In genomic region chr9:99424574-99424863, GRCm38 (mm10) we compare ENCODE assay signal across 28 mouse cellular contexts. TPM values are rescaled to one million over a fixed set of nuclear protein-coding genes. Genes with fewer than 3 reads are reported as not detected.
DNase-seq lines count a peak whose midpoint lies in the region; ATAC-seq lines count a peak whose summit lies in the region.
"Had no signal": no experiment of that assay in that cellular context is flagged by ENCODE, and none has a peak within 500 bp of the region (broad histone marks: within the 10 kb centered on the region; RNA-seq: fewer than 3 reads in every experiment).

No protein-coding gene starts in this region.

- peaks cover 34% of the 10 kb centered on the region for H3K4me1 ChIP-seq in kidney, embryonic 15.5 days
- no peaks in the 10 kb centered on the region for H3K4me1 ChIP-seq in neural tube, embryonic 14.5 days (ENCODE audit: control insufficient read depth, insufficient read depth, low read length)
- peaks cover 22% of the 10 kb centered on the region for H3K4me1 ChIP-seq in limb, embryonic 11.5 days (ENCODE audit: control insufficient read depth, insufficient read depth, low read length)

- peak; percentile 67; the same call in 1 of the 2 replicates for ATAC-seq in kidney, embryonic 15.5 days (replicated peaks; ENCODE audit: low FRiP score)
- 0 out of 2 replicates have a peak, but pooled peaks have one; percentile 26 for ATAC-seq in neural tube, embryonic 14.5 days (ENCODE audit: low read depth)
- ATAC-seq in limb, embryonic 11.5 days (ENCODE audit: insufficient number of reproducible peaks, low FRiP score, low TSS enrichment, low read depth) = peak; percentile 57; the same call in 1 of the 2 replicates
- ATAC-seq: forebrain, embryonic 16.5 days had no signal

- WGBS in kidney, embryonic 15.5 days = 48% methylated on average over 4 of the region's 4 CpGs
- WGBS in neural tube, embryonic 14.5 days = 77% methylated on average over 4 of the region's 4 CpGs
- WGBS in limb, embryonic 11.5 days = 71% methylated on average over 4 of the region's 4 CpGs

- H3K9ac ChIP-seq in kidney, embryonic 15.5 days = no peak overlapping the region
- no peak overlapping the region for H3K9ac ChIP-seq in neural tube, embryonic 14.5 days (replicated peaks; ENCODE audit: low read depth, low read length)
- H3K9ac ChIP-seq in limb, embryonic 11.5 days (ENCODE audit: low read length) = no peak overlapping the region
- H3K9ac ChIP-seq: heart, embryonic 12.5 days; hindbrain, embryonic 14.5 days; liver, embryonic 14.5 days; midbrain, embryonic 13.5 days; neural tube, embryonic 15.5 days had no signal

- H3K36me3 ChIP-seq in kidney, embryonic 15.5 days = no peaks in the 10 kb centered on the region
- no peaks in the 10 kb centered on the region for H3K36me3 ChIP-seq in neural tube, embryonic 14.5 days (ENCODE audit: control insufficient read depth, insufficient read depth, low read length)
- no peaks in the 10 kb centered on the region for H3K36me3 ChIP-seq in limb, embryonic 11.5 days (ENCODE audit: control insufficient read depth, insufficient read depth, low read length)
- H3K36me3 ChIP-seq: heart, embryonic 12.5 days; midbrain, embryonic 13.5 days; neural tube, embryonic 15.5 days had no signal

- H3K27ac ChIP-seq in kidney, embryonic 15.5 days = peak overlapping the region; percentile 47
- H3K27ac ChIP-seq in neural tube, embryonic 14.5 days (ENCODE audit: low read depth, low read length) = no peak overlapping the region
- no peak overlapping the region for H3K27ac ChIP-seq in limb, embryonic 11.5 days (replicated peaks; ENCODE audit: low read depth, low read length)
- H3K27ac ChIP-seq: hindbrain, embryonic 14.5 days; liver, embryonic 14.5 days; midbrain, embryonic 13.5 days had no signal

- intact Hi-C loops in heart, postnatal 14 days (cut with DNase I) = no loop called here

- H3K4me3 ChIP-seq in kidney, embryonic 15.5 days (replicated peaks) = no peak overlapping the region
- H3K4me3 ChIP-seq in neural tube, embryonic 14.5 days (ENCODE audit: low read depth, low read length) = no peak overlapping the region
- no peak overlapping the region for H3K4me3 ChIP-seq in limb, embryonic 11.5 days (ENCODE audit: low read depth, low read length)
- H3K4me3 ChIP-seq: gastrocnemius, adult 2 months; heart, embryonic 12.5 days; midbrain, embryonic 13.5 days; neural tube, embryonic 15.5 days had no signal

- H3K4me2 ChIP-seq in kidney, embryonic 15.5 days = no peak overlapping the region
- H3K4me2 ChIP-seq in neural tube, embryonic 14.5 days (ENCODE audit: low read depth, low read length) = no peak overlapping the region
- no peak overlapping the region for H3K4me2 ChIP-seq in limb, embryonic 11.5 days (ENCODE audit: low read depth, severe bottlenecking)
- H3K4me2 ChIP-seq: heart, embryonic 12.5 days; hindbrain, embryonic 14.5 days; midbrain, embryonic 13.5 days; neural tube, embryonic 15.5 days had no signal

- H3K27me3 ChIP-seq in kidney, embryonic 15.5 days = no peaks in the 10 kb centered on the region
- H3K27me3 ChIP-seq in neural tube, embryonic 14.5 days (ENCODE audit: control insufficient read depth, insufficient read depth, low read length) = no peaks in the 10 kb centered on the region
- H3K27me3 ChIP-seq in limb, embryonic 11.5 days (ENCODE audit: control insufficient read depth, insufficient read depth, low read length) = no peaks in the 10 kb centered on the region
- H3K27me3 ChIP-seq: heart, embryonic 12.5 days; midbrain, embryonic 13.5 days; neural tube, embryonic 15.5 days had no signal

- no peaks in the 10 kb centered on the region for H3K9me3 ChIP-seq in kidney, embryonic 15.5 days (replicated peaks)
- H3K9me3 ChIP-seq in neural tube, embryonic 14.5 days (ENCODE audit: control insufficient read depth, low read length) = no peaks in the 10 kb centered on the region
- H3K9me3 ChIP-seq in limb, embryonic 11.5 days (ENCODE audit: control insufficient read depth, low read length) = no peaks in the 10 kb centered on the region
- H3K9me3 ChIP-seq: heart, embryonic 12.5 days; midbrain, embryonic 13.5 days; neural tube, embryonic 15.5 days had no signal

- no peak for DNase-seq in kidney, postnatal 4 days
- DNase-seq in neural tube, embryonic 10.5 days (ENCODE audit: extremely low spot score, low spot score) = no peak
- DNase-seq in limb, embryonic 11.5 days (ENCODE audit: low spot score) = no peak
- no peak for DNase-seq in heart, postnatal 14 days
- no peak for DNase-seq in gastrocnemius, adult 8-10 months (ENCODE audit: low spot score in 2 of 2)
- no peak for DNase-seq in spleen, postnatal 14 days (ENCODE audit: low spot score in 2 of 2)
- DNase-seq: adrenal gland, adult 2 months; cerebellum, adult 2 months; gastrocnemius, adult 2 months; kidney, adult 11 months; kidney, postnatal 25 days; lung, postnatal 10 days; spleen, adult 18-20 months; thymus, adult 18-20 months; thymus, postnatal 4 days had no signal

RNA-seq across cellular contexts. Expression of gene Mras, which starts 12.7 kb away (rescaled TPM):
- 10.6 and 11.4 TPM in 2 replicates for polyA plus RNA-seq in kidney, embryonic 15.5 days (2015; fragmentation: Nextera tagmentation; extraction: Ambion mirVana)
- 43.4 and 57.9 TPM in 2 replicates for polyA plus RNA-seq in neural tube, embryonic 14.5 days (2014; fragmentation: Nextera tagmentation; extraction: Ambion mirVana)
- 14.1 and 16.4 TPM in 2 replicates for polyA plus RNA-seq in limb, embryonic 11.5 days (2014; fragmentation: Nextera tagmentation; extraction: Ambion mirVana)
- total RNA-seq in heart, postnatal 14 days (2021) = 1 to 10 TPM; 6.8 to 7.5 TPM
- total RNA-seq in gastrocnemius, adult 8-10 months (2022) = 1 to 10 TPM; 3.5 to 7.7 (median 4.5) TPM

RNA-seq across cellular contexts. Expression of gene Nme9, which starts 26.8 kb away (rescaled TPM):
- 0.30 TPM in 1 of 2 replicates, not detected in the other for polyA plus RNA-seq in kidney, embryonic 15.5 days (2015; fragmentation: Nextera tagmentation; extraction: Ambion mirVana)
- not detected in 2 replicates for polyA plus RNA-seq in neural tube, embryonic 14.5 days (2014; fragmentation: Nextera tagmentation; extraction: Ambion mirVana)
- polyA plus RNA-seq in limb, embryonic 11.5 days (2014; fragmentation: Nextera tagmentation; extraction: Ambion mirVana) = 0.31 TPM in 1 of 2 replicates, not detected in the other
- under 1 TPM in 1 of 2 experiments, not detected in 1; 0.50 TPM for total RNA-seq in heart, postnatal 14 days (2021)
- not detected for total RNA-seq in gastrocnemius, adult 8-10 months (2022)
- total RNA-seq: adrenal gland, adult 2 months; gastrocnemius, adult 2 months; heart, postnatal 25 days; left cerebral cortex, postnatal 14 days; megakaryocyte, adult 5-6 weeks had no signal
- polyA plus RNA-seq: adrenal gland, adult 2 months; embryonic facial prominence, embryonic 11.5 days; heart, embryonic 12.5 days; stomach, embryonic 14.5 days had no signal
